Mouse (Mus musculus) liver, embryonic 16.5 days (tissue): Measurements from ENCODE around the gene Gk5. TPM values are rescaled to one million over a fixed set of nuclear protein-coding genes. Genes with fewer than 3 reads are reported as not detected.

Source experiments
- ATAC-seq: fragments of 200-750 bp; cut with Nextera tagmentation; 2 replicates; pipeline ENCODE4 v1.8.0; 2017; ENCODE audit warnings: low read depth, mild to moderate bottlenecking, moderate number of reproducible peaks, moderate library complexity
- H3K27ac ChIP-seq: fragments of 300-500 bp; sonication (generic); 2 replicates; pipeline ENCODE4 v1.5.1; 2014; ENCODE audit warnings: mild to moderate bottlenecking, low read length
- H3K27me3 ChIP-seq: fragments of 300-500 bp; sonication (generic); 2 replicates; pipeline ENCODE4 v1.6.1; 2014; ENCODE audit warnings: low read depth, low read length, mixed read lengths; ENCODE audit not compliant: control insufficient read depth, insufficient read depth
- H3K36me3 ChIP-seq: fragments of 300-500 bp; sonication (generic); 2 replicates; pipeline ENCODE4 v1.6.1; 2014; ENCODE audit warnings: mild to moderate bottlenecking; ENCODE audit not compliant: control insufficient read depth, insufficient read depth
- H3K4me1 ChIP-seq: fragments of 300-500 bp; sonication (generic); 2 replicates; pipeline ENCODE4 v1.6.1; 2014; ENCODE audit warnings: low read depth, low read length, mixed read lengths; ENCODE audit not compliant: control insufficient read depth
- H3K4me2 ChIP-seq: fragments of 300-500 bp; sonication (generic); 2 replicates; pipeline ENCODE4 v1.6.1; 2014; ENCODE audit warnings: low read depth, low read length, mixed read lengths
- H3K4me3 ChIP-seq: fragments of 300-500 bp; sonication (generic); 2 replicates; pipeline ENCODE4 v1.5.1; 2014; ENCODE audit warnings: low read depth, mild to moderate bottlenecking, low read length
- H3K9ac ChIP-seq: fragments of 300-500 bp; sonication (generic); 2 replicates; pipeline ENCODE4 v1.6.1; 2014; ENCODE audit warnings: low read depth, low read length
- H3K9me3 ChIP-seq: fragments of 300-500 bp; sonication (generic); replicated peaks from 2 replicates; pipeline ENCODE4 v1.6.1; 2016; ENCODE audit warnings: low read length; ENCODE audit not compliant: control insufficient read depth
- WGBS: fragments of 180-500 bp; shearing (Covaris S2); extraction: QIAGEN DNeasy Blood & Tissue Kit; methylation state at CpG from one replicate; pipeline ENCODE4 v1.1.7; 2014; ENCODE audit not compliant: insufficient replicate concordance; 5-methylcytosine and 5-hydroxymethylcytosine counted together
- polyA plus RNA-seq: library from polyadenylated mRNA; unstranded; fragments of >200 nt; fragmentation: Nextera tagmentation; extraction: Ambion mirVana; gene quantifications from 2 replicates; pipeline ENCODE4 v1.2.1, GENCODE M21; 2015

Gk5 gene
- polyA plus RNA-seq, 1 experiment from 2014 or later = 0.46 TPM

DNA sequence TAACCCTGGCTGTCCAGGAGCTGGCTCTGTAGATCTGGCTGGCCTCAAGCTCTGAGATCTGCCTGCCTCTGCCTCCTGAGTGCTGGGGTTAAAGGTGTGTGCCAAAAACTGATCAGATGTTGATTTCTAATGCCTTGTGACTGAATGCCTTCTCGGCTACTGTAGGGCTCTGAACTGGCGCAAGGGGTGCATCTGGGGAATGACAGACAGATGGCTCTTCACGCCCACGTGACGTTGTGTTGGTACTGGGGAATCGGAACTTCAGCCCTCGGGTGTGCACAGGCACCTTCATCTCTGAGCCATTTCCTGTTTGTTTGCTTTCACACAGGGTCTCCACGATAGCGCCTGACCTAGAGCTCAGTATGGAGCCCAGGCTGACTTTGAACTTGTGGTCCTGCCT is 19.8 kb downstream of the Gk5 start:
- Histone ChIP-seq H3K4me1 (no peaks in the 10 kb centered on the region), H3K9ac (no peak overlapping the region), H3K4me2 (no peak overlapping the region), H3K36me3 (no peaks in the 10 kb centered on the region), H3K27ac (no peak overlapping the region), H3K9me3 (no peaks in the 10 kb centered on the region), H3K4me3 (no peak overlapping the region), H3K27me3 (no peaks in the 10 kb centered on the region)
- 77% methylated on average over 9 of the region's 9 CpGs for WGBS
- no peak for ATAC-seq

DNA sequence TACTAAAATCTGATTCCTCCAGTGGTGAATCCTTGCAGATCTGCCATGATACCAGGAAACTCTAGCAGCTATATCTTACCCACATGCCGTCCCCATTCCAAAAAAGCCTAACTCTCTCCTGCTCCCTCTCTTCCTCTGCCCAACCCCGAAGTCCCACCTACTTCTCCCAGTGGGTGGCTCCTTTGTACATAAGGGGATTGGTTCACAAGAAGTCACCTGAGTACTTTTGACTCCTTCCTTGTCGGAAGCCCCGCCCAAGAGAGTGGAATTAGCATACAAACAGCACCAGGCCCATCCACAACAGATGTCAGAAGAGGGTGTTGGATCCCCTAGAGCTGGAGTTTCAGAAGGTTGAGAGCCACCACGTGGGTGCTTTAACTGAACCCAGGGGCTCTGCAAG is 20.7 kb downstream of the Gk5 start:
- Histone ChIP-seq H3K9ac (no peak overlapping the region), H3K36me3 (no peaks in the 10 kb centered on the region), H3K4me1 (no peaks in the 10 kb centered on the region), H3K9me3 (no peaks in the 10 kb centered on the region), H3K27ac (no peak overlapping the region), H3K4me2 (no peak overlapping the region), H3K4me3 (no peak overlapping the region), H3K27me3 (no peaks in the 10 kb centered on the region)
- no peak for ATAC-seq
- WGBS = 43% methylated on average over 5 of the region's 5 CpGs

DNA sequence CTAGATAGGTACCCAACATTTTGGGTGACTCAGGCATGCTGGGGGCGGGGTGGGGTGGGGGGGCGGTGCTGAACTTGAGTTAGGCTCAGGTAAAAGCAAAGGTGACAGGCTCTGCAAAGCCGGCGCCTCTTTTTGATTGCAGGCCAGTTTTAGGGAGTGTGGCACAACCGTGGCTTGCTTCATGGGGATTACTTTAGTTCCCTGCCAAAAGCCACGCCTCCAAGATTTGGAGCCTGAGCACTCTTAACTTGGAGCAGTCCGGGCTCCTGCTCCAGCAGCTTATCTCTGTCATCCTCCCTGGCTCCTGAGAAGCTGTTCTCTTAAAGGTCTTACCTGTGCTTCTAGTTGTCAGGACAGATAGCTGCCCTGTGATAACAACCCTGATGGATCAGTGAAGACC is 21.8 kb downstream of the Gk5 start:
- H3K27ac ChIP-seq = no peak overlapping the region
- H3K9ac ChIP-seq = no peak overlapping the region
- no peak overlapping the region for H3K4me3 ChIP-seq
- no peaks in the 10 kb centered on the region for H3K36me3 ChIP-seq
- H3K4me2 ChIP-seq = no peak overlapping the region
- no peak for ATAC-seq
- no peaks in the 10 kb centered on the region for H3K4me1 ChIP-seq
- no peaks in the 10 kb centered on the region for H3K9me3 ChIP-seq
- 57% methylated on average over 7 of the region's 7 CpGs for WGBS
- H3K27me3 ChIP-seq = no peaks in the 10 kb centered on the region

DNA sequence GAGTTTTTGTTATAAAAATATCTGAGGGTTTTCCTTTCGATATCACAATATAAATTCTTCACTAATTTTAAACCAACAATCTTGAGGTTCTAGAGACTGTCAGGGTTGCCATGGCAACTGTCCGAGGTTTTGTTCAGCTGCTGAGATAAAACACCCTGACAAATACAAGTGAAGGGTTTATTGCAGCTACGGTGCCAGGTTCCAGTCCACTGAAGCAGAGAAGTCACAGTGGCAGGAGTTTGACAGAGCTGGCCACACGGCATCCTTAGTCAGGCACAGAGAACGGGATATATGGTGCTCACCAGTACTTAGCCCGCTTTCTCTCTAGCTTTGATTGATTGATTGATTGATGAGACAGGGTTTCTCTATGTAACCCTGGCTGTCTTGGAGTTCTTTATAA is 23.3 kb downstream of the Gk5 start:
- no peak overlapping the region for H3K4me3 ChIP-seq
- no peak for ATAC-seq
- no peaks in the 10 kb centered on the region for H3K9me3 ChIP-seq
- WGBS = 59% methylated on average over 6 of the region's 6 CpGs
- H3K4me1 ChIP-seq = no peaks in the 10 kb centered on the region
- no peak overlapping the region for H3K4me2 ChIP-seq
- H3K27me3 ChIP-seq = no peaks in the 10 kb centered on the region
- H3K27ac ChIP-seq = no peak overlapping the region
- no peaks in the 10 kb centered on the region for H3K36me3 ChIP-seq
- no peak overlapping the region for H3K9ac ChIP-seq

DNA sequence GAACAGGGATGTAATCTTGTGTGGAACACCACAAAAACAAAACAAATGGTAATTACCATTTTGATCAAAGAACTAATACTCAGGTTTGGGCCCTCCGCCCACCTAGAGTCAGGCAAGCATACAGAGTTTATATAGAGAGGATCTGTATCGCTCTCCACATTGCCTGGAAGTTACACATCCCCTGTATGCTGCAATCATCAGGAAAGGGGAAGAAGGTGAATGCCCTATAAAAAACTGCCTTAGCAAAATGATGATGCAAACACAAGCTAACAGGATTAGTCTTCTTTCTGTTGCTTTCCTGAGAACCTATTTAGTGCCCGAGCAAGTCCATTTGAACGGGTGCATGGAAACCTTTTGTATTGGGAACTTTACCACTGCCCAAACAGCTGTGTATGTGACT is 24.5 kb downstream of the Gk5 start:
- no peaks in the 10 kb centered on the region for H3K27me3 ChIP-seq
- no peak overlapping the region for H3K4me2 ChIP-seq
- no peak for ATAC-seq
- WGBS = 68% methylated on average over 4 of the region's 4 CpGs
- no peaks in the 10 kb centered on the region for H3K9me3 ChIP-seq
- H3K4me3 ChIP-seq = no peak overlapping the region
- H3K4me1 ChIP-seq = no peaks in the 10 kb centered on the region
- H3K27ac ChIP-seq = no peak overlapping the region
- H3K36me3 ChIP-seq = no peaks in the 10 kb centered on the region
- H3K9ac ChIP-seq = no peak overlapping the region

DNA sequence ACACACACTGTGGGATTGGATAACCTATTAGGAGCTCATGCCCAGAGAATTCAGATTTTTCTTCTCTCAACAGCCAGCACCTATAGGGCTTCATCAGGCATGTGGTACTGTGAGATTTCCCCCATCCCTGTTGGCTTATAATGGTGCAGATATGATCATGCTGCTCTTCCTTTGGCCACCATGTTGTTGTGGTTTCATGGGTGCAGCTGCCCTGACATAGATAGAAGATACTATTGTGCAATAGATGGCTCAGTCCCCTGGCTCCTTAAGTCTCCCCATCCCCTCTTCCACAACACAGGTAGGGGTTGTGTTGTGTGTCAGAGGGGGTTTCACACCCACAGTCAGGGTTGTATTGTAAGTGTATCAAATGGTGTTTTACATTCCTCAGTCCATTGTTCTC is 25.7 kb downstream of the Gk5 start:
- Histone ChIP-seq H3K36me3 (no peaks in the 10 kb centered on the region), H3K27ac (no peak overlapping the region), H3K9me3 (no peaks in the 10 kb centered on the region), H3K9ac (no peak overlapping the region), H3K4me2 (no peak overlapping the region), H3K4me1 (no peaks in the 10 kb centered on the region), H3K4me3 (no peak overlapping the region), H3K27me3 (no peaks in the 10 kb centered on the region)
- ATAC-seq = no peak

DNA sequence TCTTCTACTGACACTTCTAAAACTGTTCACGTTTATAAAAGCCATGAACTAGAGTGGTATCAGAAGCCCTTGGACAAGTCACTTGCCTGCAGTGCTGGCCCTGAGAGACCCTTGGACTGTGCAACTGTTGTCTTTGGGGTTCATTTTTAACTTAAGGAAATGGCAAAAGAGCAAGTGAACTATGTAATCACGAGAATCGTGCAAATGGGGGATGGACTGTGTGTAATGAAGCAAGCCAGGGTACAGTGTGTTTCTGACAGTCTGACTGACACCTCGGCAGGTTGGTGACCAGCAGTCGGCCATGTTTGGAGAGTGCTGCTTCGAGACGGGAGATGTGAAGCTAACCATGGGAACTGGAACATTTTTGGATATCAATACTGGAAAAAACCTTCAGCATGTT is 33.6 kb downstream of the Gk5 start:
- ATAC-seq = no peak

DNA sequence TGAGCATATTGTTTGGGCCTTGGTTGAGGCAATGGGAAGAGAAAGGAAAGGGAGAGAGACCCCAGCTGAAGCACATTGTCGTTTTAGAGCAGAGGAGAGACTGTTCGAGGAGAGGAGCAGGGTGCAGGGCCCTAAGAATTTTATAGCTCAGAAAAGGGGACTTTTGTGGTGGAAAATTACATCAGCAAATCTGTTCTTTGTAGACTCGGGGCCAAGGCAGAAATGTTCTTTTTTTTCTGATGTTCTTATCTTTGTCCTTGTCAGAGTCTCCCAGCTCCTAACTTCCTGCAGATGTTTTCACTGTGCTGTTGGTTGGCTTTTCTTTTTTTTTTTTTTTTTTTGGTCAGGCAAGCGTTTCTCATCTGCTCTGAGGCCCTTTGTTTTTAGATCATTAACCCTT is 39.3 kb downstream of the Gk5 start:
- no peak for ATAC-seq
- Histone ChIP-seq H3K27me3 (no peaks in the 10 kb centered on the region), H3K9me3 (no peaks in the 10 kb centered on the region), H3K4me1 (no peaks in the 10 kb centered on the region), H3K9ac (no peak overlapping the region), H3K36me3 (no peaks in the 10 kb centered on the region), H3K27ac (no peak overlapping the region), H3K4me3 (no peak overlapping the region), H3K4me2 (no peak overlapping the region)
- 14% methylated on average over 4 of the region's 4 CpGs for WGBS

More for the DNA sequence above, 33.6 kb downstream of the Gk5 start:
- Histone ChIP-seq H3K4me2 (no peak overlapping the region), H3K4me1 (no peaks in the 10 kb centered on the region), H3K27me3 (no peaks in the 10 kb centered on the region), H3K9me3 (no peaks in the 10 kb centered on the region), H3K36me3 (no peaks in the 10 kb centered on the region), H3K4me3 (no peak overlapping the region), H3K9ac (no peak overlapping the region), H3K27ac (no peak overlapping the region)
- 69% methylated on average over 7 of the region's 7 CpGs for WGBS

DNA sequence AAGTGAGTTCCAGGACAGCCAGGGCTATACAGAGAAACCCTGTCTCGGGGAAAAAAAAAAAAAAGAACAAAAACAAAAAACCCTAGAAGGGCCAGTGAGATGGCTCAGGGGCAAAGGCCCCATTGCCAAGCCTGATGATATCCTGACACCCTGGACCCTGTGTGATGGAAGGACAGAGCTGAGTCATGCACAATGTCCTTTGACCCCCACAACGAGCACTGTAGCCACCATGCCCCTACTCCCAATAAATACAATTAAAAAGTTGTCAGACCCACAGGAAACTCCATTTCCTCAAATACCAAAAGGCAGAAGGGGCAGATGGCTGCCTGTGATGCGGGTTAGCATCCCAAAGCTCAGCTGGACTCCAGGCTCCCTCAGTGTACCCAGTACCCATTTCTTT is 39.9 kb downstream of the Gk5 start:
- Histone ChIP-seq H3K4me2 (no peak overlapping the region), H3K4me3 (no peak overlapping the region), H3K4me1 (no peaks in the 10 kb centered on the region), H3K27ac (no peak overlapping the region), H3K9me3 (no peaks in the 10 kb centered on the region), H3K36me3 (no peaks in the 10 kb centered on the region), H3K27me3 (no peaks in the 10 kb centered on the region), H3K9ac (no peak overlapping the region)
- WGBS = 50% methylated on average over 3 of the region's 3 CpGs
- ATAC-seq = no peak

DNA sequence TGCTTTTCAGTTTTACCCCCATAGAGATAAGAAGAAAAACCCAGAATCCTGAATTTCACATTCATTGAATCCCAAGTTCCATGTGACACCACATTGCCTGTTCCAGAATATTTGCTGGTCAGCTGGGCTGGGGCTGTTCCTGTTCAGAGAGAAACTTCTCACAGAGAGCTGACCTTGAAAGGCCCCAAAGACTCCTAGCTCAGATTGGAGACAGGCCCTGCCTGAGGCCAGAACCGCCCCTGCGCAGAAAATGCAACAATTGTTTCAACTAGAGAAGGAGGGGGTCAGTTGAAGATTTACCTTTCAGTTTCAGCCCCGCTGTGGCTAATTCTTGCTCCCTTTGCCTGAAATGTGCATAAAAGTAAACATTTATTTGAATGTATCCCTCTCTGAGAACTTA is 41.6 kb downstream of the Gk5 start:
- H3K4me1 ChIP-seq = no peaks in the 10 kb centered on the region
- 79% methylated on average over 3 of the region's 3 CpGs for WGBS
- no peaks in the 10 kb centered on the region for H3K9me3 ChIP-seq
- no peak overlapping the region for H3K4me2 ChIP-seq
- no peak for ATAC-seq
- no peak overlapping the region for H3K27ac ChIP-seq
- no peaks in the 10 kb centered on the region for H3K27me3 ChIP-seq
- H3K9ac ChIP-seq = no peak overlapping the region
- H3K36me3 ChIP-seq = no peaks in the 10 kb centered on the region
- no peak overlapping the region for H3K4me3 ChIP-seq
